Mouse (Mus musculus) telencephalon, adult 2 months (tissue): ENCODE data around the gene Stxbp3.

ENCODE experiments used
- DNase-seq: peaks from one replicate; pipeline ENCODE4 v3.0.0-alpha.2; 2011; ENCODE audit warnings: low read depth, low spot score

The Stxbp3 gene

GRCm38 (mm10) chr3:108797723-108798122 lies 42.6 kb downstream of the Stxbp3 start:
- DNase-seq: no peak

DNA sequence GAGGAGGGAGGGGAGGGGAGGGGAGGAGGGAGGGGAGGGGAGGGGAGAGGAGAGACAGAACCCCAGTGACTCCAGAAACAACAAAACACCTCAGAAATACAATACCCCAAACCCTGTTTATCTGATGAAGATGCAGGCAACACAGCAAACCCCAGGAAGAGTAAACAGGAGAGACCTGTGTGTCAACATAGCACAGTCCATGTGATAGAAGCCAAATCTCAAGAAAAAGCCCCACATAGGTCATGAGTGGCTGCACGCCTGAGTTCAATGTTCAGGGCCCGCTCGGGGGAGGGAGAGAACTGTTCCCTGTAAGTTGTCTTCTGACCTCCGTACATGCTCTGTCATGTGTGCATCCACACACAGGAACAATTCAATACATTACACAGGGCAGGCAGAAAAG lies 43.9 kb downstream of the Stxbp3 start:
- DNase-seq: no peak

DNA sequence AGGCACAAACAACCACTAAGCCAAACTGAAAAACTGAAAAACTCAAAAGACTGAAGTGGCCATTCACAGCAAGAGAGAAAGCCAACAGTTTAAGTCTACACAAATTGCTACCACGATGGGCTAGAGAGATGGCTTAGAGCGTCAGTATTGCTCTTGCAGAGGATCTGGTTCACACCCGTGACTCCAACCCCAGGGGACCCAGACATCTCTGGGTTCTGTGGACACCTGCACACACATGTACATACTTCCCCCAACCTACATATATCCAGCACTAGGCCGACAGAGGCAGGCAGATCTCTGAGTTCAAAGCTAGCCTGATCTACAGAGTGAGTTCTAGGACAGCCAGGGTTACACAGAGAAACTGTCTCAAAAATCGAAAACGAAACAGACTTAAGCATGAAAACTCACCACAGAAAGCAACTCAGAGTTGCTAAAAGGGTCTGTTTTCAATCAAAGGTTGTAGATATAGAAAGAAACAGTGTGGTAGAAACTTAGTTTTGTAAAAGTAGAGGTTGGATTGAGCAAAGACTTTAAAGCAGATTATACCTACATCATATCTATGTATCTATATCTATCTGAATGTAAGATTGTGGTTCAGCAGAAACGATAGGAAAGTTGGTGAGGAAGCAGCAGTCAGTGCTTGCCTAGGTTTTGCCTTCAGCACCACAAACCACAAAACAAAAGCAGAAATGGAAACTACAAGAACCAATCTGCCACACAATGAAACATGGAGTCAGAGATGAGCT lies 44.6 kb downstream of the Stxbp3 start:
- no peak for DNase-seq

GRCm38 (mm10) chr3:108794780-108795179 lies 45.5 kb downstream of the Stxbp3 start:
- no peak for DNase-seq

- no peak for DNase-seq
Observed at GRCm38 (mm10) chr3:108792420-108792819, 47.9 kb downstream of the Stxbp3 start.

DNA sequence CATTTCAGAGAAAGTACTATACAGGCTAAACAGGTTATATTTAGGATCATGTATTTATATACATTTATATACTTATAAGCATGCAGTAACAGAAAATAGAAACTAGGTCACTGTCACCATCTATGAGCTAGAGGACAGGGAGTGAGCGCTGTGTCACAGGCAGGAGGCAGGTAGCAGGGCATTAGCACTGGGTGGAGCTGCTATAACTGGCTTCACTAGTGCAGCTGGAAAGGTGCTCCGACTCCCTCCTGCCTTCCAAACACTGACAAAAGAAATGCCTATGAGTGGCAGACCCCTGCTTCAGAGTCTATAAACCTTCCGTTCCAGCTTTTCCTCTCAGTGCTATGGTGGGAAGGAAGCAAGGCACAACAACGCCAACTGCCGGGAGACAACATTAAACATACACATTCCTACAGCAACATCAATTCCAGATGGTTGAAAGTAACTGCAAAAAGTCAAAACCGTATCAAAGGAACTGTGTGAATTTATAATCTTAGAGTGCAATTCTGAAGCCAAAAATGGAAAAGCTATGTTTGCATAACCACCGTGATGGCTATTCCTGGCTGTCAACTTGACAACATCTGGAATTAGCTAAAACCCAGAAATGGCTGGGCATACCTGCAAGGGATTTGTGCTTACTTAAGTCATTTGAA lies 49.1 kb downstream of the Stxbp3 start:
- no peak for DNase-seq

GRCm38 (mm10) chr3:108790499-108790898 lies 49.8 kb downstream of the Stxbp3 start:
- no peak for DNase-seq

DNA sequence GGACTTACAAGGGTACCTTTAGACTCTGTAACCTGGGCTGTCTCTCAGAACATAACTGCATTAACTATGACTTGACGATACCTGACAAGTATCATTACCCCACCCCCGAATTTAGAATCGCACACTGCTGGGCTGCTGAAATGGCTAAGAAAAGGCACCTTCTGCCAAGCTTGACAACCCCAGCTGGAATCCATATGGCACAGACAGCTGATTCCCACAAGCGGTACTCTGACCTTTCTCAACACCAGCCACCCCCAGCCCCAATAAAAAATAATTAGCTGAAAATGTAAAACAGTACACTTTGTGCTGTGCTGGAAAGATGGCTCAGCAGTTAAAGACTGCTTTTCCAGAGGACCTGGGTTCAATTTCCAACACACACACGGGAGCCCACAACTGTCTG lies 51.0 kb downstream of the Stxbp3 start:
- no peak for DNase-seq

GRCm38 (mm10) chr3:108788455-108788794 lies 51.9 kb downstream of the Stxbp3 start:
- DNase-seq: no peak

DNA sequence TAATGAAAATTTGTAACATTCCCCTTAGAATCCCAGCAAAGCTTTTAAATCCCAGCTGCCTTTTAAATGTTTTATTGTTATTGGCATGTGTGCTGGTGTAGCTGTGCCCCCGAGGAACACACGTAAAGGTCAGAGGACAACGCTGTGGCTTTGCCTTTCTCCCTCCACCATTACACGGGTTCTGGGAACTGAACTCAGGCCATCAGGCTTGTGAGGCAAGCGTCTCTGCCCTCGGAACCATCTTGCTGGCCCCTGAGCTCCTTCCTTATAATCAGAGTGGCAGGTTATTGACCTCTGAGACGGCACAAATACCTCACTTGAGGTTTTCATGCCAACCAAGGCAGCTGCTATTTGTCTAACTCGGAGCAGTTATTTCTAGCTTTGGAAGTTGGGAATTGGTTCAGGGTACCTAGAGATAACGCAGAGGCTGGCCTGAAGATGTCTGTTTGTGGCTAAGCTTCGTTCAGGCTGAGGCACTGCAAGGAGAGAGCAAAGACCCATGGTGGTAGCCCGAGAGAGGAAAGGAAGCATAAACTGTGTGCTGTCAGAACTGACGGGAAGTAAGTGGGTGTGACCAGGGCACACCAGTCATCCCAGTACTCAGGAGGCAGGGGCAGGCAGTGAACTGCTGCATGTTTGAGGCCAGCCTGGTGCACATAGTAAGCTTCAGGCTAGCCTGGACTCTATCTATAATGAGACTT lies 52.4 kb downstream of the Stxbp3 start:
- DNase-seq: no peak

DNA sequence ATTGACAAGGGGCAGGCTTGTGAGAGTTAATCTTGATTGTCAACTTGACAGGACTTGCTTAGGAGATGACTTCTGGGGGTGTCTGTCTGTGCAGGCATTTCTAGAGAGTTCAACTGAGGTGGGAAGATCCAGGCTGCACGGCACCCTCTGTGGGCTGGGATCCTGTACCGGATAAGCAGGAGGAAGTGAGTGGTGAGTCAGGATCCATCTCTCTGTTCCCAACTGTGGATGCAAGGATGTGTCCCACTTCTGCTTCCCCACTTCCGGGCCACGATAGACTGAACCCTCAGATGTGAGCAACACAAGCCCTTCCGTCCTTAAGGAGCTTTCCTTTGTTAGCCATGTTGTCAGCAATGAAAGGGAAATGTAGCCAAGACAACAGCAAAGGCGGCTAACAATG lies 53.8 kb downstream of the Stxbp3 start:
- no peak for DNase-seq

- DNase-seq: no peak
Observed at GRCm38 (mm10) chr3:108782364-108782895, 57.9 kb downstream of the Stxbp3 start.

DNA sequence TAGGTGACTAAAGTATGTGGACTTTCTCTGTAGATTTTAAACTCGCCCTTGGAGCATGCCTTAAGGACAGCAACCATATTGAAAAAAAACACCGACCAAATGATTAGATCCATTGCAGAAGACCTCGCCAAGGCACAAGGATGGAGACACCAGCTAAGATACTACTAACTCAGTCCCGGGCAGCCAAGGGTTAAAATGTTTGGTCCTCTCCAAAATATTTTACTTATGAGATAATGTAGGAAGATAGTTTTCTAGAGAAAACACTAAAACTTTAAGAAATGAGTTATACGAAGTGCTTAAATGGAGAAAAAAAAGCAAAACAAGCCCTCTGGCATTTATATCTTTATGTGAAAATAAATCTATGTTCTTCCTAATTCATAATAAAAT lies 58.4 kb downstream of the Stxbp3 start:
- DNase-seq: no peak

- DNase-seq: peak; percentile 80
Observed at GRCm38 (mm10) chr3:108781238-108781883, 59.0 kb downstream of the Stxbp3 start.

GRCm38 (mm10) chr3:108778761-108779540 lies 61.4 kb downstream of the Stxbp3 start:
- DNase-seq: no peak

GRCm38 (mm10) chr3:108772811-108773210 lies 67.5 kb downstream of the Stxbp3 start:
- DNase-seq: no peak

DNA sequence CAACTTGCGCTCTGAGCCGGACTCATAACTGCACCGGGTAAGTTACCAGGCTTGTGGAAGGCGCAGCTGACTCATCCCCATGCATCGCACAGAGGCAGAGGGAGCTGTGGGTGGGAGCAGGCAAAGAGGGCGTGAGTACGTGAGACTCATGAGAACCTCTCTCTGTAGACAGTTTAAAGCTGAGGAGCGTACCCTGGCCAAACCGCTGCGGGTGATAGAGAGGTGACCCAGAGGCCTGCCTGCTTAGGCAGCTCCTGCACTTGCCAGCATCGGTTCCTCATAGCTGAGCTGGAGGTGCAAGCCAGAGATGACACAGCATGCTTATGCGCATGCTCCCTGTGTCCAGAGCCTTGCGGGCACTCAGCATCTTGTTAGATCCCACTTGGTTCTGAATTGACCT lies 68.1 kb downstream of the Stxbp3 start:
- DNase-seq: no peak

DNA sequence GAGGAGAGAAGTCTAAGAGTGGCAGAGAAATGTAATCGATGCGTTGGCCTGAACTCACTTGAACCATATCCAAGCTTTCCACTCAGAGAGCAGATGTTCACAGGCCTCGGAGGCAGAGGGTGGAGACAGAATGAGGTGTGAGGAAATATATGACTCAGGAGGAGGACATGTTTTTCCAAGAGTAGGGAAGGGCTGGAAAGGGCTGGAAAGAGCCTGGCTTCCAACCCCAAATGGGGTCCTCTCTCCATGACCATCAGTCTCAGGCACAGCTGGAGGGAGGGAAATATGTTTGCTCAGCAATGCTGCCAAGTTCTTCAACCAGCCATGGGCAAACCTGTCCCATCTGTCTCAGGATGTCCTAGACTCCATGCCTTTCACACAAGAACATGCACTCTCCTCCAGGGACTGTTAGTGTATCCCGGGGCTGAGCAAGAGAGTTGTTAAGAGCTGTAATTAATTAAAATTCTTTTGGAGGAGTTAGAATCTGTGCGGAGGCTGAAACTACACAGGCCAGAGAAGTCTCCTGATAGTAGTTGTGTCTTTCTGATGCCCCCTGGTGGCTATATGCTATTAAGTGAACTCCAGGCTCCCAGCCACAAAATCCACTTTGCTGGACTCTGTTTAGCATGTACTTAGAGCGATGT lies 69.5 kb downstream of the Stxbp3 start:
- DNase-seq: no peak

- no peak for DNase-seq
Observed at GRCm38 (mm10) chr3:108769547-108769946, 70.8 kb downstream of the Stxbp3 start.

DNA sequence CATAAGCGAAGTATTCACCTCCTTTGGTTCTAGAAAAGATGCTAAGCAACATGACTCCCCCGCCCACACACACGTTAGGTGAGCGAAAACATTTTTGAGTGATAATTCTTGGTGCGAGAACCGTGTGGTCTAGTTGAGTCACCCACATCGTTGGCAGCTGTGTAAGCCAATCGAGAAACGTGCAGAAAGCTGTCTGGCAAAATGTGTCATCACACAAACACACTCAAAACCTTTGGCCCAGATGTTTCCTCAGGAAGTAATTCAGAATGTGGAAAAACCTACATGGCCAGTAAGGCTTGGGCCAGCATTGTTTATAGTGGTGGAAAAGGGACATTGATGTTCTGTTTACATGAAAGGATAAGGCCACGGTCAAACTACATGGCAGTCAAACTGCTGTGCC lies 72.9 kb downstream of the Stxbp3 start:
- no peak for DNase-seq

DNA sequence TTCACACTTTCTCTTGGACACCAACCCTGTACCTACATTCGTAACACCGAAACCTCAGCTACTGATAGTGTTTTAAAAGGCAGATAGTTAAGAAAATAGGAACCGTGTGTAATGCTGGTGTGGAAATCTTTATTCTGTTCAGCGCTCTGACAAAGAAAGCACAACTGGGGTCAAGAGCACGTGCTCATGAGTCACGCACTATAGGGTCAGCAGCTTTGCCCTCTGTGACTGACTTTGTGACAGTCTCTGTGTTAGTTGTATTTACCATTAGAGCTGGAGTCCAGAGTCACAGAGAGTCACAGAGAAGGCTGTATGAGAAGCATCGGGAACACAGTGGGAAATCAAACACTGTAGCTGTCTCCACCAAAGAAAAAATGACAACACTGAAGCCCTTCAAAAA lies 73.4 kb downstream of the Stxbp3 start:
- DNase-seq: no peak
